Mouse (Mus musculus) ovary, postnatal 36 days (tissue): Measurements from ENCODE around the gene Ets2.
"Not testable (repeated sequence)": the region's sequence is repeated elsewhere in the genome, so short reads cannot be mapped to it uniquely, and the experiment has no call there.

Source experiments
- DNase-seq: peaks from one replicate; pipeline ENCODE4 v3.0.0; 2022; ENCODE audit warnings: low spot score, mixed read lengths

Gene Ets2

DNA sequence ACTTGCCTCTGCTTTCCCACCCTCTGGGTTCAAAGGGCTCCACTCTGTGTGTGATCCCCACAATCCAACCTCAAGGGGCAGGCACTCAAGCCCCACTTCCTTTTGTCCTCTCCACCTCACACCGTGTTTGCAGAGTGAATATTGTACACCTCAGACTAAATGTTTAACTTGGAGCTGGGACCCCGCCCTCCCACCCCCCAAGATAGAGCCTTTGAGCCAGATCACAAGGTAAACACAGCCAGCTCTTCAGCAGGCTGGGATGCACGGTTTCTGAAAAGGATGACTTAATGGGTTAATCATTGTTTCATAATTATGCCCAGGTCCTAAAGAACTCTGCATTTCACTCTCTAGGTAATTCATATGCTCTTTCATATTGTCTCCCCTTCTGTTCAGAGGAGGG lies 2.2 kb upstream of the Ets2 start:
- no peak for DNase-seq

DNA sequence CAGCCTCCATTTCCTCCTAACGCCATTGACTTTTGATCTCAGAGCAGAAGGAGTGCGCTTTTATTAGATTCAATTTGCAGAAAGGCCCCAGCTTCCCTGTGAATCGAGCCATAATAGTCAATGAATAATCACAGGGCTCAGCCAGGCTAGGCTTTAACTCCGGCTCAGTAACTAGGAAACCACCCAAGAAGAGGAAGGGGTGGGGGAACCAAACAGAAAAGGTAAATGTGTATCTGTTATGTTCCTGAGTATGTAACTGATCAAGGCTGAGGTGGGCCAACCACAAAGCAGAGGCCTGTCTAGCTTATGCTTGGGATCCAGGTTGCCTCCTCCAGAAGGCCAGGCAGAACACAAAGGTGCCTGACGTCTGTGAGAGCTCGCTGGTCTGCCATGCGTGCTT lies 1.7 kb upstream of the Ets2 start:
- DNase-seq: no peak

DNA sequence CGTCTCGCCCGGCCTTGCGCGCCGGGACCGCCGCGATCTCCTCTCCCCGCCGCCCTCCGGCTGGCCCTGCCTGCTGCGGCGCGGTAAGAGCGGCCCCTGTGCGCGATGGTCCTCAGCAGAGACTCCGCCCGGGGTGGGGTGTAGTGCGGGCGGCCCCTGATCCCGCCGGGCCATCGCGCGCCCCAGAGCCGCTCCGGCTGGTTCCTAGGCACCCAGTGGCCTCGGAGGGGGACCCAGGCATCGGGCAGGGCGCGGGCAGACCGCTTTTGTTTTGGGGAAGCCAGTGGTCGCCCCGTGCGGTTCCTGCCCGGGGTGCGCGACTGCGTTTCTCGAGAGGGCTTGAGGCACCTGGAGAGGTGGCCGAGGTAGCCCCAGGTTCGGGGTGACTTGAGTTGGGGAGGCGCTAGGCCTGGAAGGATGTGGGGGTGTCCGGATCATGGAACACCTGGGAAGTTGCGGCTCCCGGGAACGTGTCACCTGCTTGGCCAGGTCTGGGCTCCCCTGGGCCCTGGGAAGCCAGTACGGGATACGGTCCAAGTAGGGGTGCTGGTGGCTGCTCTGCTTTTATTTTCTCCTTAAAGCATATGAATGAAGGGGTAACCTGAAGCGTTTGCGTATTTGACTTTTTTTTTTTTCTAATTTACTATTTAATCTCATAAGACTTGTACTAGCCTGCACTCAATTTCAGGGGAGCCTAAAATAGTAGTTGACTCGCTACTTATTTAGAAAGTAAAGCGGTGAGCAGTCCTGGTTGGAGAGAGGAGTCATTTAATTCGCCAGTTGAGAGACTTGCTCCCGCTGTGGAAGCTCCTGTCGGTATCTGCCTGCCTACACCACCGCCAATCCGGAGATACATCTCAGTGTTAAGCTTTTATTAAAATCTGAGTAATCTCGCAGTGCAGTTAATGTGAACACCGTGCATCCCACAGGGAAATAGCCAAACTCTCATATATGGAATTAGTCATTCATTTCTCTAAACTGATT lies 979 bp downstream of the Ets2 start:
- DNase-seq: no peak

DNA sequence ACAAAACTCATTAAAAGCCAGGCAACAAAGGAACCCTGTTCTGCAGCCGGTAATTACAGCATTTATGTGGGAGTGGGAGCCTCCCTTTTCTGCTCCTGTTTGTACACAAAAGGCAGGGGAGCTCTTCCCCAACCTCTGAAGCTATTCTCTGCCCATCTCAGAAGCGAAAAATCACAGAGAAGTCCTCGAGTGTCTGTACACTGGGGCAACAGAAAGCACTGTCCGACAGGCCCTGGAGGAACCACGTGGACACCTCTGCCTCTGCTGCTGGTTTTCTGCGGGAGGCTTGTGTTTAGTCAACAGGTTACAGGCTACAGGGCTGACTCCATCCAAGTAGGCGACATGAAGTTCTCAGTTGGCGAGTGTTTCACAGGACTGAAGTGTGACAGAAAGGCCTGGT lies 2.1 kb downstream of the Ets2 start:
- no peak for DNase-seq

DNA sequence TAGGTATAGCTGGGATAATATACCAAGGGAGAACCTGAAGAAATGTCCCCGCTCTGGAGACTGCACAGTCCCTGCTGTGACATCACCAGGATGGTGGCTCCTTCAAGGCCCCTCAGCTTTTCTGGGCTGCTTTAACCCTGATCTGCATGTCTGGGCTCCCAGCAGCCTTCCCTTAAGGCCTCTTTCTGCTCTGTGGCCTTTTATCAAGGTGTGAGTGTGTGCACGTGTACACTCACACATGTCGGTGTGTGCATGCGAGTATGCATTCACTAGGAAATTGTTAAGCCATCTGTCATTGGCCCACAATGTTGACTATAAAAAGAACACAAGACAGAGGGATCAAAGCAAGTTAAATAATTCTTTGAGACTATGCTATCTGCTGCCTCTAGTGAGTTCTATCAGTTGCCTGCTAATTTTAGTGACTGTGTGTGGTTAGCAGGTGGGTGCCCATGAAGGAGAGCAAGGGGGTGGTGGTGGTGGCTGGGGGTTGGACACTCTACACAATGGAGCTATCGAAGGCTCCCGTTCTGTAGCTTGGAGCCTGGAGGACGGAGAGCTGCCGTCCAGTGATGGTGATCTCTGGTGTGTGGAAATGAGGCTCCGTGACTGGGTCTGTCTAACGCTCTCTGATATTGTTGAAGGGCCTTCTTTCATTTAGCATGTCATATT lies 2.9 kb downstream of the Ets2 start:
- no peak for DNase-seq

DNA sequence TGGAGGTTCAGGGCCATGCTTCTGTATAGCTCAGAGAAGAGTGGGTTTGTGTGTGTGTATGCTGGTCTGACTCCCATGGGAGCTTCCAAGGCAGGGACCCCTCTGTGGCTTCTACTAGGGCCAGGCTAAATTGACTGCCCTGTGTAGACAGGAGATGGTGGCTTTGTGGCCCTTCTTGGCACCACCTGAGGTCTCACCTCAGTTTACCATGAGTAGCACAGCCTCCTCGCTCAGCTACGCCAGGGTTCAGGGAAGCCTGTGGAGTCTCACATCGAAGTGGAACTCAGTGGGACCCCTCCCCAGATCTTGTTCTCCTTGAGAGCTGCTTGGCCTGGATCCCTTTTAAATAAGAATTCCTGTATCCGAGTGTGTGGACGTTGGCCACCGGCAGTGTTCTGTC lies 3.9 kb downstream of the Ets2 start:
- DNase-seq: no peak

DNA sequence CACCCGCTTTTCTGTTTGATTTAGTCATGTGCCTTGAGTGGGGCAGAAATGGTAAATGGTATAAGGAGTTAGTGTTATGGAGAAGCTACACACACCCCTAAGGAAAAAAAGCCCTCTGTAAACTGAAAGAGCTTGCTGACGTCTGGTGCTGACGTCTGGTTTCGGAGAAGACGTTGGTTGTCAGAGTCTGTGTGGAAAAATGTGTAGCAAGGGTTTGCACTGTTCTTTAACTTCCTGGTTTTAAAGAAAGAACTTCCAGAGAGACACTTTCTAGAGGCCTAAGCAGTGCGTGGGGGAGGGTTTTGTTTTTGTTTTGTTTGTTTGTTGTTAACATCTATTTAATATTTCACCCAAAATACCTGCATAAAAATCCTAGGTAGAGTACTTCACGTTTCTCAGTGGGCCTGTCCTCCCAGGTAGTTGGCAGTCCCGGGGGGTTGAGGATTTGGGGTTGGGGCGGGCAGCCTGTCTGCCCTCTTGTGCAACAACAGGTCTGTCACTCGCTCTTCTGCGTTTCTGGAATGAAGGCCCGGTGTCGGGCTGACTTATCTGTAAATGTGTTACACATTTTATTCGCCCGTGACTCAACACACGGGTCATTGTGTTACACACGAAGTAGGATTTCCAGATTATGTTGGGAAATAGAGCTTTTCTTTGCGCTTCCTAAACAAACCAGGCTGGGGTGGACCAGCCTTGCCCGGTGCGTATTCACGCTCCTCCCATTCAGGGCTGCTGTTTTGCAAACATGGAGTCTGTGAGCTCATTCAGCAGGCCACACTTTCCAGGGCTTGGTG lies 6.5 kb downstream of the Ets2 start:
- no peak for DNase-seq

DNA sequence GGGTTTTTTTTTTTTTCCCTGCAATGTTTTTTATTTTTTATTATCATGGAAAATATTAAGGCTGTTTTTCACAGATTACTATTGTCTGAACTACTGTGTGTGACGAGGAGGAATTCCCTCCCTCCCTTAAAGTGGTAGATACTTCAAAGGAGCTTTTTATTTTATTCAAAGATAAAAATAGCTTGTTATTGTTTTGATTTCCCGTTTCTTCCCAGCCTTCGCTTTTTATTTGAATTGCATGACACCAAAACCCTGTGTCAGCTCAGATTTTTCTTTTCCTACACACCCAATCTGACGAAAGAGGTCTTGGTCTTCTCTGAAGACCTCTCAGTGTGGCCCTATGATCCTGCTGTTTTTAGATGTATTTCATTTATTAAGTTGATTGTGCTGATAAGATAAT lies 7.3 kb downstream of the Ets2 start:
- no peak for DNase-seq

DNA sequence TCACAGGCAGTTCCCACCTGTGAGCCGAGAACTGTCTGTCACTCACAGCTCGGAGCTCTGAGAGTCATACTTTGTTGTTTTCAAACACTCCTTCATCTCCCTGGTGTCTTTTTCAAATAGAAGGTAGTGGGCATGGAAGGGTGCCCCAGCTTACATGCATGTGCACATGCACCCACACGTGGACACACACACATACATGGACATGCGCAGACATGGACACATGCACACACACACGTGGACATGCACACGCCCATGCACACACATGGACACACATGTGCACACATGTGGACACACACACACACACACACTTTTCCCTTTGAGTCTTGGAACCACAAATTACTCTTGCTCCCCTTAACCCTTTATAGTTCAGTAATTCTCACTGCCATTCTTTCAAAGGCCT lies 8.3 kb downstream of the Ets2 start:
- no peak for DNase-seq

DNA sequence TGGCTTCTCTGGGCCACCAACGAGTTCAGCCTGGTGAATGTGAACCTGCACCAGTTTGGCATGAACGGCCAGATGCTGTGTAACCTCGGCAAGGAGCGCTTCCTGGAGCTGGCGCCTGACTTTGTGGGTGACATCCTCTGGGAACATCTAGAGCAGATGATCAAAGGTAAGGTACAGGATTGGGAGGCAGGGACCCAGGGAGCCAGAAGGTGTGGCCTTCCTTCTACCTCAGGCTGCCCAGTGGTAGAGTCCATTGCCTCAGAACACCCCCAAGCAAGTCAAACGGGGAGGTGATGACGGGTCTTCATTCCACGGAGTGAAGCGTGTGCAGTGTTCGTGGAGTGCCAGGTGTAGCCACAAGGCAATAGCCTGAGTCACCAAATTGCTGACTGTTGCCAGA lies 10.2 kb downstream of the Ets2 start:
- DNase-seq: no peak

DNA sequence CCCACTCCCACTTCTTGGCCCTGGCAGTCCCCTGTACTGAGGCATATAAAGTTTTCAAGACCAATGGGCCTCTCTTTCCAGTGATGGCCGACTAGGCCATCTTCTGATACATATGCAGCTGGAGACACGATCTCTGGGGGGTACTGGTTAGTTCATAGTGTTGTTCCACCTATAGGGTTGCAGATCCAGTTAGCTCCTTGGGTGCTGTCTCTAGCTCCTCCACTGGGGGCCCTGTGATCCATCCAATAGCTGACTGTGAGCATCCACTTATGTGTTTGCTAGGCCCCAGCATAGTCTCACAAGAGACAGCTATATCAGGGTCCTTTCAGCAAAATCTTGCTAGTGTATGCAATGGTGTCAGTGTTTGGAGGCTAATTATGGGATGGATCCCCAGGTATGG lies 11.2 kb downstream of the Ets2 start:
- DNase-seq: not testable (repeated sequence)

DNA sequence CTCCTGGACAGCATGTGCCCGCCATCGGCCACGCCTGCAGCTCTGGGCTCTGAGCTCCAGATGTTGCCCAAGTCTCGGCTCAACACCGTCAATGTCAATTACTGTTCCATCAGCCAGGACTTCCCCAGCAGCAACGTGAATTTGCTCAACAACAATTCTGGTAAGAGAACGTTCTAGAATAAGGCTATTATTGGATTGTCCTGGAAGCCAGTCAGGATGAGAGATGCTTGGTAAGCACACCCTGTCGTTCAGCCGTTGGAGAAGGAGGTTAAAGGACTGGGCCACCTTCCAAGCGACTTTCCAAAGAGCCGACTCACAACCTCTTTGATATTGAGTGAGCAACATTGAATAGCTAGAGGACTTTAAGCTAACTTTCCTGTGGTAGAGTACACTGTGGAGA lies 13.2 kb downstream of the Ets2 start:
- DNase-seq: no peak

DNA sequence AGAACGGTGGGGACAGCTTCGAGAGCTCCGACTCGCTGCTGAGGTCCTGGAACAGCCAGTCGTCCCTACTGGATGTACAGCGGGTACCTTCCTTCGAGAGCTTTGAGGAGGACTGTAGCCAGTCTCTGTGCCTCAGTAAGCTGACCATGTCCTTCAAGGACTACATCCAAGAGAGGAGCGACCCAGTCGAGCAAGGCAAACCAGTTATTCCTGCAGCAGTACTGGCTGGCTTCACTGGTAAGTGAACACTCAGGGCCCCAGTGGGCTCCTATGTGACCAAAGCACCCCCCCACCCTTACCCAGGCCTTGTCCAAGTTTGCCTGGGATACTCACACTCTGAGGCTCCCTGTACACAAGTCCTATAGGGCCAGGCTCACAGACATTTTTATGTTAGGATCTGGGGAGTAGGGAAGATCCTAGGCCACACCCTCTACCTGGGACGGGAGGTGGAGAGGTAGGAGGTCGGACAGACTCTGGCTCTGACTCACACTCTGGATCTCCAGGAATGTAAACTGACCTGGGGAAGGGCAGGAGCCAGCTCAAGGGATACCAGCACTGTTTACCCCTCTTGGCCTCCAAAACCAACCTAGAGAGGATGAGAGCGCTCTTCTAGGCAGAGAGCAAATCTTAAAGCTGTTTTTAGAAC lies 14.3 kb downstream of the Ets2 start:
- DNase-seq: no peak

DNA sequence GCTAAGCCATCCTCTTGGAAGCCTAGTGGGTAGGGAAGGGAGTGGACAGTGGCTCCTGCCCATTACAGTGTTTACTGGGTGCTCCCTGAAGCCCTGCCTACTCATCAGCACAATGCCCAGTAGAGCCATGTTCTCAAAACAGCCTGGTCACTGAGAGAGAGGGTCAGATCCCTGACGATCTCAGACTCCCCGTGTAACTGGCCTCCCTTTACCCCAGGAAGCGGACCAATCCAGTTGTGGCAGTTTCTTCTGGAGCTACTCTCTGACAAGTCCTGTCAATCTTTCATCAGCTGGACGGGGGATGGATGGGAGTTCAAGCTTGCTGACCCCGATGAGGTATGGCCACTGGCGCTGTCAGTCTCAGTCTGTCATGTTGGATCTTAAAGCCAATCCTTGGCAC lies 15.8 kb downstream of the Ets2 start:
- no peak for DNase-seq

DNA sequence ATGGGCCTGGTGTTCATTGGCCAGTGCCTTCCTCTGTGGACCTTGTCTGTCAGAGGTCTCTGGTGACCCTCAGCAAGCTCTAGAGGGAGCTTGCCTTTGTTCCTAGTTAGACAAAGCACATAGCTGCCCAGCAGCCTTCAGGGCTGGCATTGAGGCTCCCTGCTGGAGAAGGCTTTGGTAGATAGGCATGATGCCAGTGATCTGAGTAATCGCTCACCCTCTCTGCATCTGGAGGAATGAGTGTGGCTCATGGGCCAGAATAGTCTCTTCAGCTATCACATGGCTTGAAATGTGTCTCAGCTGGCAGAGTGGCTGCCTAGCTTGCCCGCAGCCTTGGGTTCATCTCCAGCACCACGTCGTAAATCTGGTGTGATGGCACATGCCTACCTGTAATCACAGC lies 16.2 kb downstream of the Ets2 start:
- DNase-seq: no peak

DNA sequence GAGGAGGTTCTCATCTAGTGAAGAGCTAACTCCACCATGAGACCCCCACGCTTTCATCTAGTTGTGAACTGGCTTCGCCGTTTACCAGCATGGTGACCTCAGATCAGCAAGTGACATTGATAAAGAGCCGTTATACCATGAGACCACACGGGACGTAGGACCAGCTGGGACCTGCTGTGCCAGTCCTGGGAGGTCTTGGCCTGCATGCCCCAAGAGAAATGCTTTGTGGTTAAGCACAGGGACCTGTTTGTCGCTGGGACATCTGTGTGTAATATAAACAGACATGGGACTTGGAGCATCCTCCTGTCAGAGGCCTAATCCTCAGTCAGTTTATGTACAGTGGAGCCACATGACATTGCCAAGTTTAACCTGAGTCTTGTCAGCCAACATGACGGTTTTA lies 18.7 kb downstream of the Ets2 start:
- no peak for DNase-seq

DNA sequence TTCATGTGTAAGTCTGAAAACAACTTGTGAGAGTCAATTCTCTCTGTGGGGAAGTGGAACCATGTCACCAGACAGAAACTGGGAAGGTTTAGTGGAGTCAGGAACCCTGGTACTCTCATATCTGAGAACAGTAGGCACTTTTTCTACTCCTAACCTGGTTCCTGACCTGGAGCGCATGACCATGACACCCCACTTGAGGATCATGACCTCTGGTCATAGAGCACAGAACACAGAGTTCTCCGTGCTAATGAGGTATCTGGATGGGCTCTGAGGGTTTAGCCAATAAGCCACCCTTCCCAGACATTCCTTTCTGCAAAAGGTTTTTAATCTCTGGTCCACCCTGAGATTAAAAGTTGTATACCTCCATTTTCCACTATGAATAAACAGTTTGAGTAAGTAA lies 22.4 kb downstream of the Ets2 start:
- no peak for DNase-seq

DNA sequence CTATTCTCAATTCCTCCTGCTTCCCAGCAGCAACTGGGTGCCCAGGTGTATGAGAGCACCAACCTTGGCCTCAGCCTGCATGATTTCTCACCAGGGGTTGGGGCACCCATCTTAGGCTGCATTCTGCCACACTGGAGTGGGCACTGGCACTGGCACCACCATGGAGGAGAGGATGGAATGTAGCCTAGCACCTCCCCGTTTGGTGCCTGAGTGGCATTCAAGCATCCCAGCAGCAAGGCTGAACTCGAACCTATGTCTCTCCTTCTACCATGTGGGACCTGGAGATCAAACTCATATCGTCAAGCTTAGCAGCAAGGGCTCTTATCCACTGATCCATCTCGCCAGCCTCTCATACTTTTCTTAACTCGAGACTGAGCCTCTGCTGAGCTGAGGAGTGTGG lies 22.9 kb downstream of the Ets2 start:
- DNase-seq: no peak

DNA sequence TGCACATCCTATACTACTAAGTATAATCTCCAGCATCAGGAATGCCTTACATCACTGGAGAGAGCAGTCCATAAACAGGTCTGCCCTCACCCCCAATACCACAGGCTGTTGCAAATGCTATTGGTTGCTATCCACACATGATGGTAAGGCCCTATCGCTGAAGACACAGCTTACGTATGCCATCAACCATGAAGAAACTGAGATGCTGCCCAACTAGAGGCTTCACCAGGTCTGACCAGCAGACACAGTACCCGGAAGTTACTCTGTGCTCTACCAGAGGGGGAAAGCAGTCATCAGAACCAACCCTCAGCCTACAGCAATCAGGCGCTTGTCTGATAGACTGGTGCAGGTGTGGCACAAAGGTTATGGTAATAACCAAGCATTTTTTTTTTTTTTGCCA lies 24.9 kb downstream of the Ets2 start:
- DNase-seq: no peak

DNA sequence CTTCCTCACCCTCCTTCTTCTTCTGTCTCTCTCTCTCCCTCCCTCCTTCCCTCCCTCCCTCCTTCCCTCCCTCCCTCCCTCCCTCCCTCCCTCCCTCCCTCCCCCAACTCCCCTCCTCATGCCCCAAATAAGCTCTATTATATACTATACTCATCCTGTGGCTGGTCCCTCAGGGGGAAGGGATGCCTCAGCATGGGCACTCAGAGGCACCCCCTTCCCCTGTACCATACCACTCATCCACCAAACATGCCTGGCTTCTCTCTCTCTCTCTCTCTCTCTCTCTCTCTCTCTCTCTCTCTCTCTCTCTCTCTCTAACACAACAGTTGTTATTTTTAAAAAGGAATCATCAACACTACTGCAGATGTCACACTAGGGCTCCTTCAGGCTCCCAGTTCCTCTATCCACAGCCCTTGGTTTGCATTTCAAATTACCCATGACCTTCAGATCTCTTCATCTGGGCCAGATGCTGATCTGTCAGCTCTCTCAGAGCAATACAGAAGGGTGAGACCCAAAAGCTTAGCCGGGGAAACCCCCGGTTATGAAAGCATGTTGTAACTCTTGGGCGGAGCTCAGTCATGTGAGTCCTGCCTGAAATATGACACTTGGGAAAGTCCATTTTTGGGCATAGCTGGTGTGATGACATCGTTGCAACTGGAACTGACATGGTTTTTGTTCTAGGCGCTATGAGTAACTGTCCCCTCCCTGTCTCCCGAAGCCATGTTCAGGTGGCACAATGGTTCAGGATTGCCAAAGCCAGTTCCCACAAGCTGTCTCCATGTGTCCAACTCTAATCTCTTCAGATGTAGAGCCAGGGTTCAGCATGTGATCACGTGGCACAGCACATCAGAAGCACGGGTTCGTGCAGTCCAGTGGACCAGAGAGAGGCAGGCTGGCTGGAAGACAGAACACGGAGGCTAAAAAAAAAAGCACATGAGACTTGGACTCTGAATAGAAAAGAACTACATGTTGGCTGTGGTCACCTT lies 26.9 kb downstream of the Ets2 start:
- no peak for DNase-seq

DNA sequence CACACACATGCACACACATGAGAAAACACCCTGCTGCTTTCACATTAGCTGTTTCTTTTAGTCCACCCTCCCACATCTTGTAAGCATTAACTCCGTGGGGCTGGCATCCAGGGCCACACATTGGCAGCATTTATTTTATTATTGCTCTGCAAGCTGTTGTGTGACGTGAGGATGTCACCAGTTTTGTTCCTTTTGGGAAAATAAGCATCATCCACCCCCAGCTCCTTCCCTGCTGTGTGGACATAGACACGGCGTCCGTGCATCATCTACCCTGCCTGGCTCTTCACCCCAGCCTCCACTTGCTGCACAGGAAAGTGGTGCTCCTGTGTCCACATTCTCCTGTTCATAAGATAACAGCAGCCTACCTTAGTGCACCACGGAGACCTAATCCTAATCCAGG lies 27.9 kb downstream of the Ets2 start:
- no peak for DNase-seq
